Mouse (Mus musculus) layer of hippocampus, postnatal 10 days (tissue): ENCODE data around the gene Galntl6. TPM values are rescaled to one million over a fixed set of nuclear protein-coding genes. Genes with fewer than 3 reads are reported as not detected.
A peak's percentile ranks its signal among the peaks of the same experiment; 100 is the strongest.

Source experiments
- DNase-seq, 2 experiments: peaks; one replicate each; pipeline ENCODE4 v3.0.0; 2021; ENCODE audit warnings: low spot score in 2 of 2
- total RNA-seq, 2 experiments: library from RNA; stranded (reverse); gene quantifications; 2 replicates each; pipeline ENCODE4 v1.2.3; 2021

Galntl6 gene
- total RNA-seq, 2 experiments from 2014 or later = 72.0 to 74.2 TPM

DNA sequence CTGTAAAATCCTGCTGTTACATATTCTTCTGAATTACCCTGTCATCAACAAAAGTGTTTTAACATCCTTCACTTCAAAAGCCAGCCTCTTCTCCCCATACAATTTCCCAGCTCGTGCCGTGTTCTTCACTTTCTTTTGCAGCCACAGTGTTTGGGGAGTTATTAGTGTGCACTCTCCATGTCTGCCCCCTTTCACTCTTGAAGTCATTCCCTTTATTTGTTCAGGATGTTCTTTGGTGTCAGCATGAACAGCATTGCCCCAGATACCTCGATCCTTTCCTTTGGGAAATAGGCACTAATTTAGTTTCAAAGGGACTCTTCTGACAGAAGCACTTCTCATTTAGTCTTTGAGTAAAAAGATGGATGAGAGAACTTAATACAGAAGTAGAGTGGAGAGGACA is 939.6 kb downstream of the Galntl6 start:
- no peak for DNase-seq

DNA sequence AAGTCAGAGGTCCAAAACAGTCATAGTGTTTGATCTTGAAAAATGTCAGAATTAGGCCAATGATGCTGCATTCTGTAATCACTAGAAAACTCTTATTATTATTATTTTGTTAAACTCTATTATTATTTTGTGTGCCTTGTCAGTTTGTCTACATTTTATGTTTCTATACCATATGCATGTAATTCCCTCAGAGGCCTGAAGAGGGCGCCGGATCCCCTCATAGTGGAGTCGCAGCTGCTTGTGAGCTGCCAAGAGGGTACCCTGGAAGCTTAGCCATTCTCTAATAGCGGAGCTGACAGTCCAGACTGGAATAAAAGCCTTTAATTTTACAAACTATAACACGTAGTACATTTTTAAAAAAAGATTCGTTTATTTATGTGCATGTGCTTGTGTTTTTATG is 945.8 kb downstream of the Galntl6 start:
- DNase-seq = peak; percentile 41 to 52

DNA sequence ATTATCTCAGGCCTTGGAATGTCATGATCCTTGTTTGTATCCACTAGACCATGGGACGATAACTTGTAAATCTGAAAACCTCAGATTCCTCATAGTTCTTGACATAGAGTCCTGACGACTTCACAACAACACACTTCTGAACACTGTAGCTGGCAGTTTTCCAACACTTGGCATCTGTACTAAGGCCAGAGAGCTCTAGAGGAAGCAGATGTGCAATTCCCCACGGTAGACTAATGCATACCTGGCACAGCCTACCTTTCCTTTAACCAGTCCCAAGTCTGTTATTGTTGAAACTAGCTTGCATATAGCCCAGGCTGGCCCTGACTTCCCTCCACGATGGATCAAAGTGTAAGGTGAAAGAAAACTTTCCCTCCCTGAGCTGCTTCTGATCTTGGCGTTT is 946.9 kb downstream of the Galntl6 start:
- no peak for DNase-seq

DNA sequence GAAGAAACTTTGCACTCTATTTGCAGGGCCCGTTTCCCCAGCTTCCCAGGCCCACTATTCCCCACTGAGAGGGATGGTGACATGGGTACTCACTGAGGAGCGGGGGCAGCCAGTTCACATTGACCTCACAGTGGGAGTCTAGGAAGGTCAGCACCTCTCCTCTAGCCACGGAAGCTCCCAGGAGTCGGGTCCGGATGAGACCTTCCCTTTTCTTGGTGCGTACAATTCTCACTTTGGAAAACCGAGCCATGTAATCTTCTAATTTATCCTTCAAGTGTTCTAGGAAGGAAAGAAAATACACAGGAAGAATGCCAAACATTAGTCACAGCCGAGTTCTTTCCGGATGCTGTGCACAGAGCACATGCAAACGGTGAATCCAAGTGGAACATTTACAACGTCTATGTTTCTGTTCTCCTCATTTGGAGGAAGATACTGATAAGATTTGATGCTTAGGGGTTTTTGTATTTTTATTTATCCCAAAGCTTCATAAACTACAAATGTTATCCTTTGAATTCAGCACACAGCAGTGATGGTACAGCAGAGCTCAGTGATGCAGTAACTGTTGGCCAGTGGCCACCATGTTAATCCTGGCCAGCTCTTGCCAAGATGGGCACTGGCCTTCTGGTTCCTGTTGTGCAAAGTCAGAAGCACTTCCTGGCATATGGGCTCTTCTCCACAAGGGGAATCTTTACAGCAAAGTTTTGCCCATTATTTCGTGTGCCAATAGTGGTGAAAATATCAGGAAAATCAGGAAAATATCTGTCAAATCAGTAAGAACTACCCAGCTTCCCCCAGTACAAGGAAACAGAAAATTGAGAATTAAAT is 949.9 kb downstream of the Galntl6 start:
- DNase-seq = peak; percentile 34 to 53

DNA sequence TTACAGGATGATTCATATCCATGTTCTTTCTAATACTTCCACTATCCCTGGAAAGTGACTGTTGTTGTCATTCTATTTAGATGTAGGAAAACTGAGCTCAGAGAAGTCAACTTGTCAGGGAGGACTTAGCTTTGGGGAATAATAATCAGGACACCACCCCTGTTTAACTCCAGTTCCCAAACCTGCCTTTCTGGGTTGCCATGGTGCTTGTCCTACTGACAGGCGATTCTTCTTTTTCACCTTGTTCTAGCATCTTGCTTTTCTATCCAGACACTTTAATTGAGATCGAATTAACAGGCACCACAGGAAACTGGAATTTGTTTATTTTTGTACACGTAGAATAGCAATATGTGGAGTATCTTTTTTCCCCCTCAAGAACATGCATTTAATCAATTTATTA is 953.3 kb downstream of the Galntl6 start:
- DNase-seq = no peak

DNA sequence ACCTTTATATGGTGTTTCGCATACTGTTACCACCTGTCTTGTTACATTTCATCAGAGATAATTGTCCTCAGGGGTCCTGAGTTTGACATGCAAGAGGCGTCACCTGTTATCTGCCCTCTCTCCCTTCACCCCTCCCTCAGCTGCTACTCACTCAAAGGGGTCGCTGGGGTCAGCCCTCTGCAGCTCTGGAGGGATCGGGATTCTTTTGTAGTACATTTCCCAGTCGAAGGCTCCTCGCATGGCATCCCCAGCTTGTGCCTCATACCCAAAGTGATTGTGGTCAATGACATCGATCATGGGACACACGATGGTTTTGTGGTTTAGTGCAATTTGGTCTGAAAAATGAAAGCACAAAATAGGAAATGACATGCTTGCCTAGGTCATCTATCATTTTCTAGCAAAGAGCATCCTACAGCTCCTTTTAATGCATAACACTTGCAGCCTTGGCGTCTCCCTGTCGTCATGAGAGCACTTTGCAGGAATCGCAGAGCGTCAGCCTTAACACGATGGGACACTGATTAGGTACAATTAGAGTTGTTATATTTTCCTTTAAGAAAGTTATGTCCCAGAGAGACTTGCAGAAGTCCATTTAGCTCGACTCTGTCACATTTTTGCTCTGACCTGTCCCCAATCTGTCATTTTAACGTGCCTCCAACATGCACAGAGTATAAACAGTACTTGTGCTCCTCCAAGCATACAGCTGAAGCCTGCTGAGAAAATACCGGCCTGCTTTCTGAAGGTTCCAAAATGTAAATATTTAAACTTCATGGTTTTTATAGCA is 954.1 kb downstream of the Galntl6 start:
- no peak for DNase-seq

DNA sequence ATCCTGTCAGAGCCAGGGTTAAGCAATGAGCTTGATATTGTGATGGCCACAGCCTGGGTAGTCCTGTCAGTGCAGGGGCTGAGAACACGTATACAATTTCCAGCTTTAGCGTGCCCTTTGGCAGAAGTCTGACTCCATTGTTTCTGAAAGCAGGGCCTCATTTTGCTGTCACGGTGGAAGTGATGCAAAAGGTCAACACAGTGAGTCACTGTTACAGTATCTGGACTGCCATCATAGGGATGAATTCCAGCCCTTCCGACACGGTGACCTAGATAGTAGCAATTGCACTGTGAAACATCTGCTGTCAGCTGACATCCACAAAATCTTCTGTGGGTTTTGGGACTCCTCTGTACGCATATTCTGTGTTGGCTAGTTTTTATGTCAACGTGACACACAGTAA is 956.9 kb downstream of the Galntl6 start:
- DNase-seq = no peak

DNA sequence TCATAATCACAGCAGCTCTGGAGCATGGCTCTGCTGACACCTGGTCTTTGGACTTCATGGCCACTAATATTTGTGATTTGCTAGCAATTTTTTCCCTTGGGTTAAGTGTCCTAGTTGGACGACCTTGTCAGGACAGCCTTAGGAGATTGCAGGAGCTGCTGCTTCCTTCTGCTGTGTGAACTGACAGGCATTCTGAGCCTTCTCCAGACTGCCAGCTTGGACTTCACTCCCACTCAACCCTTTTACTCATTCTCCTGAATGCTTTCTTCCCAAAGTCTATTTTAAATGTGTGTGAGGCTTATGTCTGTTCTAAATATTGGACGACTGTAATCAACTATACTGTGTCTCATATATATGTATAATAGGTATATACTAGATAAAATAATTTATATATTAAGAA is 971.3 kb downstream of the Galntl6 start:
- DNase-seq = no peak

DNA sequence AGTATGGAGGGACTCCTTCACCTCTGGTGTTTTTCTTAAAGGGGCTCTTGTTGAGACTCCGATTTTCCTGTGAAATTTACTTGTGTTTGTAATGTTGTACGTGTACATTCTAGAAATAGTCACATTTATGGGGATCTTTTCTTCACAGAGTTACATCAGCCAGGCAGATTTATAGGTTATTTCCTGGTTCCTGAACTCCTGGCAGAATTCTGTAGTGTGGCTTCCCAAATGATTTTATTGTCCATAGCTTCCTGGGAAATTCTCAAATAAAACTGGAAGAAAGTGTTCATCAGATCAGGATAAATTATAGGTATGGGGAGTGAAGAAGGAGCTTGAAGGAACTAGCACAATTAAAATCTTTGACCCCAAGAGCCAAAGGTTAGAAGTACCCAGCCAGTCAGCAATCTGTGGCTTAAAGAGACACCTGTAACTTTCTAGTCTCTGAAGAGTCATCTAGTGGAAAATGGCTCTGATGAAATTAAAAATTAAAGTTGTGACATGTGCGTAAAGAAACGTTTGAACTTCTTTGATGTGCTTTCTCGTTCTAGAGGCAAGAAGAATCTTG is 972.5 kb downstream of the Galntl6 start:
- DNase-seq = no peak

DNA sequence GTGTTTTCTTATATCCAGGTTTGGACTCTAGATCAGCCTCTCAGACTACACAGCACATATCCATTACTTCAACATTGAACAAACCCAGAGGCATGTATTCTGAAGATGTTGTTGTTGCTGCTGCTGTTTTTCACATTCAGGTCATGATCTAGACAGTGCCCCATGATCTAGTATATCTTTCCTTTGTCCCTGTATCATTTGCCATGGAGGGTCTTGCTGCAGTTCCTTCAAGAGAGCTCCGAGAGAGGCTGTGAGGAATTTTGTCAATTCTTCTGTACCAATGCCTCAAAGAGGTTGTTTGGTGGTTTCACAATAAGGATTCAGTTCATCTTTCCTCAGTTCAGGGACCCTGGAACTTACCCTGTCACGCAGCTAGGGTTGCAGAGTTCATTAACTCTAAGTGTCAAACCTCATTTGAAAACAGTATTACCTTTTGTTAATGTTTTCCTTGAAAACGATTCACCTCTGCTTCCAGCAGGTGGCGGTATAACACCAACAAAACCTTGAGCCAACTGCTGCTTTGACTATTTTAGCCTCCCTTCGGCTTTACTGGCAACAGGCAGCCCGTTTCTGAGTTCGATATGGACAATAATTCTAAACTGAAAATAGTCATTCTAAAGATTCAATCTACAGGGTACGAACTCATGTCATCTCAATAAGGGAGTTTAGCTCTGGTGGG is 973.1 kb downstream of the Galntl6 start:
- DNase-seq = peak; percentile 73 to 79

DNA sequence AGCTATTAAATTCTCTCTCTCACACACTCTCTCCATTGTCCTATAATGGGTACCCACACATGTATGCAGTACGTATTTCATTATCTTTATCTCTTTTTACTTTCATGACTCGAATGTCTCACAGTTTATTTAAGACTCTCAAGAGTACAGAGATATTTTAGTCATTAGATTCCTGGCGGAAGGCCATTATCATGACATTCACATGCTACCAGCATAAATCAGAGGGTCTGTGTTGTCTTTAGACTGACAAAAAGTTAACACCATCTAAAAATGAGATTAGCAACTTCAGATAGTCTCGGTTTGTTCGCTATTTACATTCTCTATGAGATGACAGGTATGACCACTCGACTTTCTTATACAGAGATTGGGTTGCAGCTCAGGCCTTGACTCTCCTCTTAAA is 985.4 kb downstream of the Galntl6 start:
- DNase-seq = no peak

DNA sequence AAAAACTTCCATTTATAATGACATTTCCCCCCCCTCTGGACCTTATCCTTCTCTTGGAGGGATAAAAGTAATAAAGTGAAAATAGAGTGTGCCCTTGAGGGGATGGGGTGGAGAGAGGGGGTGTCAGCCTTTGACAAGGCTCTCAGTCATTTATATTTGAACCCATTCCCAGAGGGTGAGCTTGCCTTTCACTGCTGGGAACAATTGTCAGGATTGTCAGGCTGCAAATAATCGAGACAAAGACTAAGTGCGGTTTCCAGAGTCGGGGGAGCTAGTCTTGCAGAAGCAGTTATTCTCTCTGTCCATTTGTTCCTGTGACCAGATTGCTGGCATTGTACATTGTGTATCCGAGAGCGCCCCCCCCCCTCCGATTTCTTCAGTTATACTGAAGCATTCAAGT is 988.9 kb downstream of the Galntl6 start:
- DNase-seq = no peak

DNA sequence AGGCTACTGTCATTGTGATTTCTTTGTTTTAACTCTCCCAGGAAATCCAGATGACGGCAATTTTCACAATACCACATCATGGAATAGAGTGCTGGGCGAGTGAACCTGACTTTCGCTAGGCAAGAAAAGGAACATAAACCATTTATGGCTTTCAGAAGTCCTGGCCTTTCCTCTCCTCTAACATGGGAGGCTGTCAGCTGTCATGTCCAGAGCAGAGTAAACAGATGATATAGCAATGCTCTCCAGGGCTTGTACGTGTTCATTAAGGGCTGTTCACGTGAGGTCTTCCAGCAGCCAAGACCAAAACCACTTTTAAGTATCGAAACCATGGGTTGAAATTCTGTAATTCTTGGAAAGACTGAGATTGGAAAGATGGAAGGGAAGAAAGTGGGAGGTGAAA is 989.3 kb downstream of the Galntl6 start:
- no peak for DNase-seq

DNA sequence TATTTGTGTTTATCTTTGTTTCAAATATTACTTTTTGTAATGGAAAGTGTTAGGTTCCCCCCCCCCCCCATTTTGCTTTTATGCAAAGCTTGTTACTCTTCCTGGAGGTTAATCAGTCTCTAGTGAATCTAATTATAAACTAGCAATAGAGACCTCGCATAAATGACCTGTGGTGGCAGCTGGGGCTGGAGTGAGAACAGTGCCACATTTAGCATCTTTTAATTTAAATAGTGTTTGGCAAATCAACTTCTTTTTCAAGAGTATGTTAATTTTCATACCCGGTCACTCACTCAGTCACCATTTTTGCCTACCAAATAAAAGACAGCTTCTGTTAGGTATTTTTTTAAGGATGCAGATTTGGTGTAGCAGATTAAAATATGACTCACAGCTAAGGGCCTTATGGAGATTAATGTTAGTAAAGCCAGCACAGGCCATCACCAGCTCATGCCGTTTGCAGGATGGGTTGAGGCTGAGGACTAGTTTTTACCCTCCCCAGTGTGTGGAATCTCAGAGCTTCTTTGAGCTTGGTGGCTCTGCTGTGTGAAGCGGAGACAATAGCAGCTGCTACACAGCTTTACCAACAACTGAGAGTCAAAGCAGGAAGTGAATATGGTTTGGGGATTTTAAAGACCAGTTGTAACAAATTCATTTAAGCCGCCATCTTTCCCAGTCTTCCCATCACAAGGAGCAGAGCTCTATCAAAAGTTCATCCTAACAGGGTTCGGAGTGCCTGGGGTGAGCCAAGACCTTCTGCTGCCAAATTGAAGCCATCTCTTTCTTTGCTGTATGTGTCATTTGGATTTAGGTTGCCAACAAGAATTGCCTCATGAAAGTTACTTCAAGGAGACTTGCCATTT is 990.0 kb downstream of the Galntl6 start:
- no peak for DNase-seq

DNA sequence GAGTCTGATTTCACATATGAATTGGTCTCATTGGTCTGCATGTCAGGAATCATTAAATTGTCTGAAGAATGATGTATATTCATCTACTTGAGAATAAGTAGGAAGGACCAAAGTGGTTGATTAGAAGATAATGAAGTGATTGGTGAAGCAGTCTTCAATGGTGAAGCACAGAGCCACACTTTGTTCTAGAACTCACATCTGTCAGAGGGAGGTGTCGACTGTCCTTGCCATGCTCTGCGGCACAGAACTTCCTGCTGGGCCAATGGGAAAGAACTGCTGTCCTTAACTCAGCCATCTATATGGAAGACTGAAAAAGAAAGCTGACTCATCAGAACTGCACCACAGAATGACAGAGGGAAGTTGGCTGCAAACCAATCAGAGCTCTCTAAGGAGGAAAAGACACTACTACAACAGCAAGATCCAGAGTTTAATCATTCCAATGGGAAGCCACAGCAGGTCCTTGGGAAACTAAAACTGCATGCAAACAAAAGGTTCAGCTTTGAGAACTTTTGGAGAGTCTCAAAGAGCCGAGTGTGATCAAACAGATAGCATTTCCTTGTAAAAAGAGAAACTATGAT is 992.0 kb downstream of the Galntl6 start:
- no peak for DNase-seq

DNA sequence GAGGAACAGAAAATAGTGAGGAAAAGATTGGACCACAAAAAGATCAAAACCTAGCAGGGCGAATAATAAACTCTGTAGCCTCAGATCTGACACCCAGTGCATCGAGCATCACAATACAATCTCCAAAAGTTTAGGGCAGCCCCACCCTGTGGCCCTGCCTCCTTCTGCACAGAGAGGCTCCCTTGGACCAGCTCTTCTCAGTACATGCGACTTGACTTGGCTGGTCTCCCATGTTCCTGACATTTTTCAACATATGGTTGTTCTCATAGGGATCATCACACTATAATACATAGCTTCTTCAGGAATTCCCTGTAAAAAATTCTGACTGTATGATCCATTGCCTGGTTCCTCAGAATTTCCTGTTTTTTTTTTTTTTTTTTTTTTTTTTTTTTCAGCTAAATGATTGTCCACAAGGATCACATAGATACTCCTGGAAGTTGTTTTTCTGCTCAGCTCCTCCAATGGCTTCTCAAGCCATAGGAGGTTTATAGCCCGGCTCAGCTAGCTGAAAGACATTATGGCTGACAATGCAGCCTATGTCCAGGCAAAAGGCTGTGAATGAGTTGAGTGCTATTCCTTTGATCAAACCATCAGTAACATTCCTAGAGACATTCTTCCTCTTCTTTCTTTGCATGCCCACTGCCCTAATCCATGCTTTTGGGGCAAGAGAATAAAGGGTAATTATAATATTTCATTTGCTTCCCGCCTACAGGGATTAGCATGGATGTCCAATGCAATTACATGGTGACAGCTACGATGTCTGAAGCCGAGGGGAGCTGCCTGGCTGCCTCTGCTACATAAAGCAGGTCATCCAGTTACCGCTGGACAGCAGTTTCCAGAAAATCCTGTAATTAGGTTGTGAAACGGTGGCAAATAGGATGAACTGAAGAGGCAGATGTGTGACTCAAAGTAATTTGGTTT is 993.5 kb downstream of the Galntl6 start:
- no peak for DNase-seq

DNA sequence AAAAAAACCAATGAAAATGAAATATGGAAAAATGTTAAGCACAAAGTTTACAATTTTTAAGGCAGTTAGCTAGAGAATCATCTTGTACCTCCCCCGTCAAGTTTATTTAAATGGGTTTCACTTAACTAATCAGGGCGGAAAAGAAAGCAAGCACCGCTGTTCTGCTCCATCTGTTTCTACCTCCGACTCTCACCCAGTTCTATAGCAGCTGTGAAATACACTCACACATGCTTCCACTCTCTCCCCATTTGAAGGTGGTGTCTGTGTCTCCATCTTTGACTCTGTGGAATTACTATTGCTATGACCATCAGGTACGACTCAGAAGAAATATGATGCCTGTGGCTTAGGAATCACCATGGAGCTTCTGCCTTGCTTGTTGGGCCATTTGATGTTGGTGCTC is 1019.1 kb downstream of the Galntl6 start:
- no peak for DNase-seq

DNA sequence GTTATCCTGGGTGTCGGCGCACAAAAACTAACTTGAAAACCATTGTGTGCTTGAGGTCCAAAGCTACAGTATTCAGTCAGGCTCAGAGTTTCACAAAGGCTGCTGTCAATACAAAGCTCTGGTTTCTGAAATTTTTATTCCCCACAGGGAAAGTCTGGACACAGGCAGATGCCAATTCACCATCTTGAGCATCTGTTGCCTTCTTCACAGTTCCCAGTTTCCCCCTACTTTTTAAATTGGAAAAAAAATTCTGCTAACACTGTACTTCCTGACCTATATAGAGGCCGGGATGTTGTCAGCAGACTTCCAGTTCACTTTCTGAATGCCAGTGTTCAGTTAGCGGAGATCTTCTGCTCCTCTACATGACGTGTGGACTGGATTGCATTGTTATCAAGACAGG is 1020.3 kb downstream of the Galntl6 start:
- DNase-seq = no peak

DNA sequence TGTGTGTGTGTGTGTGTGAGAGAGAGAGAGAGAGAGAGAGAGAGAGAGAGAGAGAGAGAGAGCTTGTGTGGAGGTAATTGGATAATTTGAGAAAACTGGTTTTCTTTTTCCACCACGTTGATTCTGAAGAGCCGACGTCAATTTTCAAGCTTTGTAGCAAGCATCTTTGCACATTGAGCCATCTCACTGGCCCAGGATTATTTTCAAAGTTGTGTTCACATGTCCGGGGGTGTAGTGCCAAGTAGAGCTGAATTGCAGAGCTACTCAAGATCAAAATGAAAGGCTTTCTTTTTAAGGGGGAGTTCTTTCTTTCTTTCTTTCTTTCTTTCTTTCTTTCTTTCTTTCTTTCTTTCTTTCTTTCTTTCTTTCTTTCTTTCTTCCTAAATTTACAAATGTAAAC is 1022.3 kb downstream of the Galntl6 start:
- DNase-seq = no peak
